Mouse (Mus musculus) kidney, adult 2 months (tissue): ENCODE measurements around the gene Pdhx.

Experiments used
- CTCF ChIP-seq: fragments of 200-500 bp; conservative IDR thresholded peaks from 2 replicates; pipeline ENCODE4 v1.5.1; 2011; ENCODE audit warnings: low read depth, mild to moderate bottlenecking, control low read depth, low read length, moderate library complexity, mixed read lengths; ENCODE audit not compliant: insufficient read depth, insufficient read length
- POLR2A ChIP-seq: fragments of 200-500 bp; IDR thresholded peaks from one replicate; pipeline ENCODE4 v1.6.1; 2011; ENCODE audit warnings: low read depth, low read length, control low read depth

DNA sequence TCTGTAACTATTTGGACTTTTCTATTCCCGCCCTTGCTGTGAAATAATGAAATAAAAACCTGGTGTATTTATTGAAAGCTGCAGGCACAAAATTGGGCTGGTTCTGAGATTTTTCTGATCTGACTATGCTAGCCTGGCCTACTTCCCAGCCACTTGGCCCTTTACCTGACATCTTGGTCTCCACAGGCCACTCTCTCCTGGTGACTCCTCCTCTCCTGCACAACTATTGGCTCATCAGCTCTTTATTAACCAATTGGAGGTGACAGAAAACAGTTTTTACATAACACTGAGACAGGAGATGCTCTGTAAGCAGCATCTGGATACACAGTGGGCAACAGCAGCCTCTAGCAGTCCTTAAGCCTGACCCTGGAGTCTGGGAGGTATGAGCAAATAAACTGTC, 83.9 kb downstream of the Pdhx start:
- TF ChIP-seq POLR2A (no peak), CTCF (no peak)
